Mouse (Mus musculus) cerebellum, postnatal 14 days (tissue): Measurements from ENCODE around the gene Snx21.

ENCODE experiments used
- DNase-seq, 2 experiments: peaks; one replicate each; pipeline ENCODE4 v3.0.0; 2021; ENCODE audit warnings: mixed read lengths in 2 of 2

Snx21 gene

DNA sequence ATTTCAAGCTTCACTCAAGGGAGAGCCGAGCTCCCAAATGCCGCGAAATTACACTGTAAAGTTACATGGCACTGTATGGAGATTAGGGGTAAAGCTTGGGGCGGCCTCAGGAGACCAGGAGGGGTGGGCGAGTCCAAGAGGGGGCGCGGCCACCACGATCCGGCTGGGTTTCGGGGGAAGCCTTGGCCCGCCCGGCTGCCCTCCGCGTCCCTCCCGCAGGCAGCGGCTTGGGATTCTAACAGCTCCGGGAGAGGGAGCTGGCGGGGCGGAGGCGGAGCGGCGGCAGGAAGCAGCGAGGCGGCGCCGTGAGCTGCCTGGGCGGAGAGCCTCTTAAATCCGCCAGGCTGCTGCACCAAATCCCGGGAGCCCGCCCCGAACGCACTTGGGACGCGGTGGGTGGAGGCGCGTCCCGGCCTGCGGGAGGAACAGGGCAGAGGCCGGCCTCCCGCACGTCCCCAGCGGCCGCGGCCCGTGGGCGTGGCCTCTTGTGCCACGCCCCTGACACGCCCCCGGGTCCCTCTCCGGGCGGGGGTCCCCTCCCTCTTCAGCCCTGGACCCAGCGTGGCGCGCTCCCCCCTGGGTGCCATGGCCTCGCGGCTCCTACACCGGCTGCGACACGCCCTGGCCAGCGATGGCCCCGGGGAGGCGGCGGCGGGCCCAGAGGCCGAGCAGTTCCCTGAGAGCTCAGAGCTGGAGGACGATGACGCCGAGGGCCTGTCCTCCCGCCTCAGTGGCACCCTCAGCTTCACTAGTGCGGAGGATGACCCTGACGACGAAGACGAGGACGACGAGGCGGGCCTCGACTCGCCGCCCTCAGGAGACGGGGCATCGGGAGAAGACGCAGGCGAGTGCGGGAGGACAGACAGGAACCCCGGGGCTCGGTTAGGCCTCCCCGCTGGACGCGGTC lies at the start of gene Snx21:
TSS of gene Snx21 (plus strand) at position 343 of the 907 bp plus-strand sequence.
- DNase-seq = peak; percentile 81 to 90

DNA sequence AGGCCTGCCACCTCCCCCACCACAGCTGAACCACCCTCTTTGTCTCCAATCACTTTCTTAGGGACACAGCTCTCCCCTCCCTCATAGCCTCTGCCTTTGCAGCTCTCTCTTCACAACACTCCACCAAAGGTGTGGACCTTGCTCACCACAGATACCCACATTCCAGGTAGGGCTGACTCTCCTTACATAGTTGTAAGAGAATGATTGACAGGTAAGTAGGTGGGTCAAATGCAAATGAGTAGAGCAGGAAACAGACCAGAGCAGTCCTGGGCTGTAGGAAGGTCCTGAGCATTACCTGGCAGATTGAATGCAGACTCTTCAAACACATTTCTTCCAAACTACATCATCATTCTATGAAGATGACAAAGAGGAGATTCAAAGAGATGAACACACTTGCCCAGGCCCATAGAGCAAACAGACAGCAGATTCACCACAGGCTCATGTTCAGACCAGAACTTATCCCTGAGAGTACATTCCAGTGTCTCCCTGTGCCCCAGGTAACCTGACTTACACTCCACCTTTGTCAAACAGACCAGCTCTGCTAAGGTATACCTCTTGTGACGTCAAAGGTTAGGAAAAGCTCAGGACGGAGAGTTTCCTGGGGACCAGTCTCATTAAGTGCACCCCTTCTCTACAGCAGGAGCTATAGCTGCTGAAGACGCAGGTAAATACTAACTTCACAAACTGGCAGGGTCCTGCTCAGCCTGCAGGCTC lies 48.1 kb upstream of the Snx21 start:
- no peak for DNase-seq

GRCm38 (mm10) chr2:164739876-164740275 lies 45.7 kb upstream of the Snx21 start:
- no peak for DNase-seq

DNA sequence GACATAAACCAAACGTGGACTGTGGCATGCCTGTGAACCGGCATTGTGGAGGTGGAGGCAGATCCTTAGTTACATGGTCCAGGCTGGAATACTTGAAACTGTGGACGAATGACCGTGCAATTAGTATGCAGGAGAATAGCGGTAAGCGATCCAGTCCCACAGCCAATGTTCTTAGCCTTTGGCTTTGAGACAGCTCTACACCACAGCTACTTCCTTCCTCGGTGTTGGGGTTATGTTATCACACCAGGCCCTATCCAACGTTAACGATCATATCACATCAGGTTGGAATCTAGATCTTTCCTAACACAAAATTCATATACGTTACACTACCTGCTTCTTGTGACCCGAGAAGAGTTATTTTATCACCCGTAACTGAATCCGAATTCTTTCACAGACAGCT lies 40.6 kb upstream of the Snx21 start:
- DNase-seq = no peak

GRCm38 (mm10) chr2:164745843-164746479 lies 39.7 kb upstream of the Snx21 start, which contains the start of the genes Wfdc3 and Dnttip1:
TSS of gene Wfdc3 (minus strand) at chr2:164745931.
TSS of gene Dnttip1 (plus strand) at chr2:164745983.
- peak; percentile 95 to 97 for DNase-seq

GRCm38 (mm10) chr2:164746693-164747092 lies 38.9 kb upstream of the Snx21 start:
- DNase-seq = no peak

- DNase-seq = no peak
Observed at GRCm38 (mm10) chr2:164748191-164748590, 37.4 kb upstream of the Snx21 start.

DNA sequence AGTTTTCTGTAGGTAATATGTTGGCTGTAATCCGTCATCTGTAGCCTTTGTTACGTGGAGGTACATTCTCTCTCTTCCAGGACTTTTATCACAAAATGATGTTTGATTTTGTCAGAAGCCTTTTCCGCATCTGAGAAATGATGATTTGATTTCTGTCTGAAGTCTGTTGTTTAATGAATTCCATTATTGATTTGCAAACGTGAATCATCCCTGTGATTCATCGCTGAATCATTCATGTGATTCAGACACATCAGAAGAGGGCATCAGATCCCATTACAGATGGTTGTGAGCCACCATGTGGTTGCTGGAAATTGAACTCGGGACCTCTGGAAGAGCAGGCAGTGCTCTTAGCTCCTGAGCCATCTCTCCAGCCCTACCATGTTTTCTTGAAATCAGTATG lies 36.6 kb upstream of the Snx21 start:
- DNase-seq = no peak

- DNase-seq = no peak
Observed at GRCm38 (mm10) chr2:164752454-164752853, 33.2 kb upstream of the Snx21 start.

DNA sequence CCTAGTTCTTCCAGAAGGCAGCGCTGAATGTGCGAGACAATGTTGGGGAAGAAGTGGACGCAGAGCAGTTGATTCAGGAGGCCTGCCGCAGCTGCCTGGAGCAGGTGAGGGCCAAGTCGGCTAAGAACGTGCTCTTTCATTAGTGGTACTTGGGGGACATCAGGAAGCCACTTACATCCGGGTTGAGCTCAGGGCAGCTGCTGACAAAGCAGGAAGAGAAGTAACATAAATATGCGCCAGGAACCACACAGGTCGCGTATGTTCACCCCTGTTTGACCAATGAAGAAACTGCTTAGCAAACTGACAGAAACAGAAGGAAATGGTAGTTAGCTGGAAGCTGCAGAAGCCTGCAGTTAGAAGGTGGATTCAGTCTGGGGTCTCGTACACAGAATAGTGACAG lies 31.5 kb upstream of the Snx21 start:
- no peak for DNase-seq

GRCm38 (mm10) chr2:164754800-164755199 lies 30.8 kb upstream of the Snx21 start:
- no peak for DNase-seq

DNA sequence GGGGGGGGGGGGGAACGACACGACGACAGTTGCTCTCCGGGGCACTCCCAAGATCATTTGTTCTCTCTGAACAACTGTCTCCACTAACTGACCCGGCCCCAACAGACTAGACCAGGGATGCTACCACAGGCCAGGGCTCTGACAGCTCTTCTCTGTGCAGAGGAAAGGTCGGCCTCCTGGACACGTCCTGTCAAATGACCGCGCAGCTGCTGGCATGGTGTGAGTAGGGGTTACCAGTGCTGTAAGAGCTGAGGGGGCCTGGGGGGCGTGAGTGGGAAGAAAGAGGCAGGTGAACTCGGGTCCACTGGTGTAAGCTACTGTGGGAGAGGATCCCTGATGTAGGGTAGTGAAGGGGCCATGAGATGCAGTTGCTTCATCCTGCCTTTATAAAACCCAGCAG lies 27.8 kb upstream of the Snx21 start:
- no peak for DNase-seq

DNA sequence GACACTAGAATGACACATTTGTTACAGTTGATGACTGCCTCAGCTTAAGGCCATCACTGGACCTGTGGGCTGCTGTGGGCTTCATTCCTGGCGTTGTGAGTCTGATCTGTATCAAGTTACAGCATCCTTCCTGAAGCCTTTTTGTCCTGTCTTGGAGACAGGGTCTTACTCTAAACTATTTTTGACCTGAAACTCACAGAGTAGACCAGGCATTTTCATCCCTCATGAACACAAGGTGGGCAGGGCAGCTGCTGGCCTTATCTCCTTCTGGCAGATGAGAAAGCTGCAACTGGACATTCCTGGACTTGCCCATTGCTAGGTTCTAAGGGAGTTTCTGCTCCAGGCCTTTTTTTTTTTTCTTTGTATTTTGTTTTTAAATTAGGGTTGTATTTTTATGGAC lies 26.9 kb upstream of the Snx21 start:
- DNase-seq = no peak

DNA sequence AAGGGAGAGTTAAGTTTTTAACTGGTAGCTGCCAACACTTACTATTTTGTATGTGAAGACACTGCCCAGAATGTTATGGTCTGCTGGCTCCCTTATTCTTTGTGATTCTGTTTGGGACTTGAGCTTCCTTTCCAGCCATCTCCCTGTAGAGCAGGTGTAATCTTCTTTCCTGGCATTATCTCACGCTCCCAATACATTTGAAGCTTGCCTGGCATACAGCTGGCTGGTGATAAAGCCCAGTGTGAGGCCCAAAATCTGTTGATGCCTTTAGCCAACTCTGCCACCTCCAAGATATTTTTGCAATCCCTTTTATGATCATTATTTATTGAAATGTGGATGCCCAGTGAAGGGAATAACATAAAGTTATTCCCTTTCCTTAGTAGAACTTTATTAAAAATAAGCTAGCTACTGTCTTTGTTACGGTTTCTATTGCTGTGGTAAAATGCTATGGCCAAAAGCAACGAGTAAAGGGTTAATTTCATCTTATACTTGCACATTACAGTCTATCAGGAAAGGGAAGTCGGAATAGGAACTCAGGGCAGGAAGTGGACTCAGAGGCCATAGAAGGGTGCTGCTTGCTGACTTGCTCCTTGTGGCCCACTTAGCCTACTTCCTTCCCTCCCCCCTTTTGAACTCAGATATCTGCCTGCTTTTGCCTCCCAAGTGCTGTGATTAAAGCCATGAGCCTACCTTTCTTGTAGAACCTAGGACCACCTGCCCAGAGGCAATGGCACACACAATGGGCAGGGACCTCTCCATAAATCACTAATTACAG lies 25.4 kb upstream of the Snx21 start:
- DNase-seq = no peak

GRCm38 (mm10) chr2:164761502-164761901 lies 24.1 kb upstream of the Snx21 start:
- peak; percentile 38 to 41 for DNase-seq

GRCm38 (mm10) chr2:164761971-164762370 lies 23.7 kb upstream of the Snx21 start:
- no peak for DNase-seq

- DNase-seq = no peak
Observed at GRCm38 (mm10) chr2:164762593-164762992, 23.0 kb upstream of the Snx21 start.

DNA sequence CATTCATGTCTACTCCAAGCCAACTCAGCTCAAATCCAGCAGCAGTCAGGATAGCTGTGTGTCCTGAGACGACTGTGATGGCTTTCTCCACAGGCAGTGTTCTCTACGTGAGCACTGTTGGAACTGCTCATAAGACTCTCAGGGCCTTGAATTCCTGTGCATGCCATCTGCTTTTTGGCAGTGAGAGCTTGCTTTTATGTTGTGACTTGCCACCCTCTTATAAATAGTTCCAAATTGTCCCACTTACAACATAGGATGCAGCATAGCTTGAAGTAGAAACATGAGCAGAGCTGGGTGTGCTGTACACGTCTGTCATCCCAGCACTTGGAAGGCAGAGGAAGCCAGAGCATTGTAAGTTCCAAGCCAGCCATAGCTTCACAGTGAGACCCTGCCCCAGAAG lies 19.8 kb upstream of the Snx21 start:
- DNase-seq = no peak

DNA sequence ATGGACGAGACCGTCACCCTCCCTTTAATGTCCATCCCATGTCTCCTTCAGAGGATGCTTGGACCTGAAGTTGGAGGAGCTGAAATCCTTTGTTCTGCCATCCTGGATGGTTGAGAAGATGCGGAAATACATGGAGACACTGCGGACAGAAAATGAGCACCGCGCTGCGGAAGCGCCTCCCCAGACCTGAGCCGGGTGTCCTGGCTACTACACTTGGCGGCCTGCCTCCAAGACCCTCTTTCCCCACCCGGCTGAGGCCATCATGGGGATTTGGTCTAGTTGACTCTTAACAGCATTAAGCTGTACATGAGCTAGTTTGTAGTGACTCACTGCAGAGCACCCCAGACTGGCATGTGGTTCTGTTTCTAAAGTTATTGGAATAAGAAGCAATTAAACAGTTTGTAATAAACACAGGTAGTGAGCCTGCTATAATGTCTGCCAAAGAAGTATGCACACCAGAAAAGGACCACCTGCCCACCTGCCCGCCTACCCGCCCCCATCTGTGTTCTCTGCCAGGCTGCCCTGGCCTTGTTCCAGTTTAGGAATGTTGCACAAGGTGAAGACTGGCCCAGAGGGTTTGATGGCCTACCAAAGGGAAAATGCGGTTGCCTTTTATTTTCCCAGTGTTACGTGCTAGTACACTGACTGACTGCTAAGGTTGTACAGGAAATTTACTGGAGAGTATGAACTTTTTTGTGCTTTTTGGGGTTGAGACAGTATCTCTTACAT lies 17.6 kb upstream of the Snx21 start:
- DNase-seq = peak; percentile 73 to 75

- DNase-seq = peak; percentile 99
Observed at GRCm38 (mm10) chr2:164769258-164770037, 16.2 kb upstream of the Snx21 start, which contains the start of gene Ube2c. TSS of gene Ube2c (plus strand) at chr2:164769898.

DNA sequence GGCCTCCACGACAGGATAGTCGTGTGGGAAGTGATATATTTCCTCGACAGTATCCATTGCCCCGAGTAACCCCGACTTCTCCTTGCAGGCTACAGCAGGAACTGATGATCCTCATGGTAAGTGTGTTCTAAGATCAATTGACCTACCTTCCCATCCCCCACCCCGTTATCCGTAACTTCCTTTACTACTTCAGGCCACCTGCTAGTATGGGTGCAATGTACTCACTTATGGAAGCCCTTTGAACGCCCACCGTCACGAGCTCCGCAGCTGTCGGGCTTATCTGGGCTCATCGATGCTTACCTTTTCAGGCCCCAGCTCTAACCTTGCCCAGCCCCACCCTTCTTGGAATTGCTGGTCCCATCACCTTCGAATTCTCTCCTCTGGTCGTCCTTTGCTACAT lies 15.3 kb upstream of the Snx21 start:
- DNase-seq = no peak
